ENCODE assay signal across 9 mouse cellular contexts in genomic region chr2:94002331-94002730, GRCm38 (mm10). TPM values are rescaled to one million over a fixed set of nuclear protein-coding genes. Genes with fewer than 3 reads are reported as not detected.
DNase-seq lines count a peak whose midpoint lies in the region; ATAC-seq and TF ChIP-seq lines count a peak whose summit lies in the region.
"Had no signal": no experiment of that assay in that cellular context is flagged by ENCODE, and none has a peak within 500 bp of the region (broad histone marks: within the 10 kb centered on the region; RNA-seq: fewer than 3 reads in every experiment).

No protein-coding gene starts in this region.

- H3K9ac ChIP-seq in CH12.LX (ENCODE audit: insufficient read depth, low read depth), result no peak overlapping the region
- no peak overlapping the region for H3K9ac ChIP-seq in heart, postnatal 0 days (replicated peaks; ENCODE audit: low read depth, low read length)
- no peak overlapping the region for H3K9ac ChIP-seq in liver, embryonic 14.5 days (replicated peaks)
- H3K9ac ChIP-seq in neural tube, embryonic 12.5 days, result no peak overlapping the region
- no peak overlapping the region for H3K9ac ChIP-seq in stomach, postnatal 0 days (ENCODE audit: low read length)

- DNase-seq in CH12.LX (ENCODE audit: extremely low read depth), result peak; percentile 83
- peak; percentile 89 for DNase-seq in brain, embryonic 14.5 days (ENCODE audit: low read depth)
- peak; percentile 46 for DNase-seq in fibroblast of lung, adult 2 months (ENCODE audit: low read depth)
- DNase-seq in heart, postnatal 0 days (ENCODE audit: low spot score), result peak; percentile 60
- peak; percentile 84 for DNase-seq in kidney, postnatal 14 days
- DNase-seq in liver, embryonic 14.5 days (ENCODE audit: low read depth in 3 of 3, low spot score in 3 of 3), result peak; percentile 40 to 55 (median 47)
- peak; percentile 81 for DNase-seq in stomach, postnatal 0 days (ENCODE audit: low spot score)

- TF ChIP-seq EP300 in CH12.LX (IDR thresholded peaks at IDR 0.05; ENCODE audit: low read length), result no peak
- TF ChIP-seq EP300 in heart, postnatal 0 days (IDR thresholded peaks at IDR 0.05; ENCODE audit: low read depth), result no peak
- TF ChIP-seq EP300 in liver, embryonic 14.5 days (IDR thresholded peaks at IDR 0.05; ENCODE audit: low read depth), result no peak
- TF ChIP-seq EP300 in stomach, postnatal 0 days (optimal IDR thresholded peaks at IDR 0.05), result no peak

- peak; percentile 64; the same call in 1 of the 2 replicates for ATAC-seq in heart, postnatal 0 days (ENCODE audit: insufficient read depth, low read depth)
- ATAC-seq in liver, embryonic 14.5 days (ENCODE audit: insufficient read depth), result 0 out of 2 replicates have a peak, but pooled peaks have one; percentile 31
- 0 out of 2 replicates have a peak, but pooled peaks have one; percentile 61 for ATAC-seq in neural tube, embryonic 12.5 days (ENCODE audit: low FRiP score, low read depth)
- ATAC-seq in stomach, postnatal 0 days (ENCODE audit: low FRiP score, low TSS enrichment), result peak; percentile 68; the same call in 1 of the 2 replicates

- in situ Hi-C loops in CH12.LX (cut with MboI; ENCODE audit: low pct_ligation_motif_present, low pct_unique_long_range_greater_than_20kb, low sequenced_read_pairs), result no loop called here

- TF ChIP-seq CTCF in CH12.LX (conservative IDR thresholded peaks at IDR 0.05 in 1 of 2, IDR thresholded peaks at IDR 0.05 in 1 of 2; ENCODE audit: low read depth in 2 of 2, low read length in 2 of 2), result peak; percentile 90 to 97
- peak; percentile 89; the same call in 1 of the 2 replicates for TF ChIP-seq CTCF in brain, embryonic 14.5 days (IDR thresholded peaks at IDR 0.05; ENCODE audit: borderline replicate concordance, extremely low read depth, insufficient read depth, insufficient read length)
- TF ChIP-seq CTCF in heart, postnatal 0 days (IDR thresholded peaks at IDR 0.05; ENCODE audit: low read depth), result peak; percentile 99
- TF ChIP-seq CTCF in liver, embryonic 14.5 days (IDR thresholded peaks at IDR 0.05; ENCODE audit: low read depth), result peak; percentile 91
- peak; percentile 98 for TF ChIP-seq CTCF in stomach, postnatal 0 days (IDR thresholded peaks at IDR 0.05; ENCODE audit: low read depth)

- no peaks in the 10 kb centered on the region for H3K9me3 ChIP-seq in CH12.LX (replicated peaks; ENCODE audit: low read length)
- H3K9me3 ChIP-seq in heart, postnatal 0 days (replicated peaks; ENCODE audit: control insufficient read depth, low read length), result no peaks in the 10 kb centered on the region
- no peaks in the 10 kb centered on the region for H3K9me3 ChIP-seq in liver, embryonic 14.5 days (ENCODE audit: control insufficient read depth, low read length)
- no peaks in the 10 kb centered on the region for H3K9me3 ChIP-seq in neural tube, embryonic 12.5 days
- no peaks in the 10 kb centered on the region for H3K9me3 ChIP-seq in stomach, postnatal 0 days (ENCODE audit: control insufficient read depth, low read length)

- peaks cover 68 to 94% of the 10 kb centered on the region in 2 experiments for H3K36me3 ChIP-seq in CH12.LX (replicated peaks in 1 of 2; ENCODE audit: control insufficient read depth in 1 of 2, insufficient read depth in 1 of 2, low read length in 1 of 2)
- peaks cover 92% of the 10 kb centered on the region for H3K36me3 ChIP-seq in heart, postnatal 0 days (replicated peaks; ENCODE audit: control insufficient read depth, insufficient read depth, low read length)
- H3K36me3 ChIP-seq in liver, embryonic 14.5 days (replicated peaks; ENCODE audit: control insufficient read depth, insufficient read depth, low read depth), result peaks cover 10% of the 10 kb centered on the region
- H3K36me3 ChIP-seq in neural tube, embryonic 12.5 days, result peaks cover 67% of the 10 kb centered on the region
- H3K36me3 ChIP-seq in stomach, postnatal 0 days (ENCODE audit: control insufficient read depth, insufficient read depth, low read length), result peaks cover 18% of the 10 kb centered on the region

- TF ChIP-seq POLR2A in CH12.LX (IDR thresholded peaks at IDR 0.05; ENCODE audit: low read depth, low read length), result no peak
- TF ChIP-seq POLR2A in brain, embryonic 14.5 days (IDR thresholded peaks at IDR 0.05; ENCODE audit: borderline replicate concordance, extremely low read depth, insufficient read depth, insufficient read length, poor library complexity, severe bottlenecking), result no peak

- no peak overlapping the region for H3K27ac ChIP-seq in CH12.LX (ENCODE audit: insufficient read depth, low read depth)
- H3K27ac ChIP-seq in heart, postnatal 0 days (ENCODE audit: low read depth), result no peak overlapping the region
- no peak overlapping the region for H3K27ac ChIP-seq in liver, embryonic 14.5 days
- no peak overlapping the region for H3K27ac ChIP-seq in neural tube, embryonic 12.5 days
- H3K27ac ChIP-seq in stomach, postnatal 0 days (replicated peaks), result no peak overlapping the region

- dilution Hi-C loops in CH12.LX (cut with MboI; ENCODE audit: extremely low pct_ligation_motif_present, extremely low pct_unique_long_range_greater_than_20kb, low sequenced_read_pairs), result no loop called here

- WGBS in heart, postnatal 0 days, result 4% methylated on average over 2 of the region's 2 CpGs
- 4% methylated on average over 2 of the region's 2 CpGs for WGBS in liver, embryonic 14.5 days (ENCODE audit: insufficient replicate concordance)
- WGBS in neural tube, embryonic 12.5 days, result 8% methylated on average over 2 of the region's 2 CpGs
- 4% methylated on average over 2 of the region's 2 CpGs for WGBS in stomach, postnatal 0 days

- no peaks in the 10 kb centered on the region for H3K27me3 ChIP-seq in CH12.LX (replicated peaks)
- H3K27me3 ChIP-seq in heart, postnatal 0 days (ENCODE audit: control insufficient read depth, insufficient read depth, low read length), result no peaks in the 10 kb centered on the region
- no peaks in the 10 kb centered on the region for H3K27me3 ChIP-seq in liver, embryonic 14.5 days (ENCODE audit: control insufficient read depth, insufficient read depth, low read length)
- H3K27me3 ChIP-seq in neural tube, embryonic 12.5 days (replicated peaks), result no peaks in the 10 kb centered on the region
- no peaks in the 10 kb centered on the region for H3K27me3 ChIP-seq in stomach, postnatal 0 days (ENCODE audit: control insufficient read depth, insufficient read depth, low read length)

- H3K4me1 ChIP-seq in CH12.LX (ENCODE audit: control insufficient read depth in 1 of 2, insufficient read depth in 2 of 2), result no peaks in the 10 kb centered on the region
- H3K4me1 ChIP-seq in heart, postnatal 0 days (ENCODE audit: control insufficient read depth, insufficient read depth), result no peaks in the 10 kb centered on the region
- no peaks in the 10 kb centered on the region for H3K4me1 ChIP-seq in liver, embryonic 14.5 days (replicated peaks; ENCODE audit: control insufficient read depth in 2 of 2, insufficient read depth in 2 of 2, low read length in 1 of 2)
- no peaks in the 10 kb centered on the region for H3K4me1 ChIP-seq in neural tube, embryonic 12.5 days
- no peaks in the 10 kb centered on the region for H3K4me1 ChIP-seq in stomach, postnatal 0 days (replicated peaks; ENCODE audit: control insufficient read depth, insufficient read depth)

- no peaks in the 10 kb centered on the region for H3K79me2 ChIP-seq in CH12.LX (replicated peaks; ENCODE audit: control insufficient read depth, extremely low read depth, insufficient read depth, poor library complexity, severe bottlenecking)

- H3K4me3 ChIP-seq in CH12.LX (replicated peaks in 1 of 3; ENCODE audit: low read depth in 2 of 3, low read length in 2 of 3, poor library complexity in 1 of 3), result no peak overlapping the region
- no peak overlapping the region for H3K4me3 ChIP-seq in heart, postnatal 0 days (ENCODE audit: low read depth, low read length)
- no peak overlapping the region for H3K4me3 ChIP-seq in liver, embryonic 14.5 days (ENCODE audit: insufficient read depth in 1 of 2, low read depth in 2 of 2, low read length in 2 of 2)
- H3K4me3 ChIP-seq in neural tube, embryonic 12.5 days, result no peak overlapping the region
- no peak overlapping the region for H3K4me3 ChIP-seq in stomach, postnatal 0 days (ENCODE audit: low read depth, low read length)
- H3K4me3 ChIP-seq: erythroblast, embryonic 14.5 days had no signal

- TF ChIP-seq RAD21 in CH12.LX (IDR thresholded peaks at IDR 0.05; ENCODE audit: low read depth, low read length), result peak; percentile 74

- no peak overlapping the region for H3K4me2 ChIP-seq in CH12.LX (ENCODE audit: insufficient read depth, low read depth, poor library complexity, severe bottlenecking)
- no peak overlapping the region for H3K4me2 ChIP-seq in heart, postnatal 0 days (ENCODE audit: low read depth, low read length)
- no peak overlapping the region for H3K4me2 ChIP-seq in liver, embryonic 14.5 days (ENCODE audit: low read depth)
- no peak overlapping the region for H3K4me2 ChIP-seq in neural tube, embryonic 12.5 days (replicated peaks)
- no peak overlapping the region for H3K4me2 ChIP-seq in stomach, postnatal 0 days (replicated peaks; ENCODE audit: low read depth)

RNA-seq across cellular contexts. Expression of gene Gm27027, which starts 6.2 kb away (rescaled TPM):
- total RNA-seq in CH12.LX (2012; rRNA removed), result not detected in 2 replicates
- total RNA-seq in CH12.LX (2014; rRNA removed), result not detected in 2 replicates
- not detected in 2 replicates for polyA plus RNA-seq in CH12.LX (2012; ENCODE audit: insufficient read length, low read depth)
- 0.16 TPM in 1 of 2 replicates, not detected in the other for polyA plus RNA-seq in brain, embryonic 14.5 days (2012; rRNA removed)
- not detected in 2 replicates for total RNA-seq in heart, postnatal 0 days (2014; rRNA removed; ENCODE audit: low replicate concordance)
- not detected in 2 replicates for polyA plus RNA-seq in heart, postnatal 0 days (2015; fragmentation: Nextera tagmentation; extraction: Ambion mirVana)
- polyA plus RNA-seq in liver, embryonic 14.5 days (2012; rRNA removed), result not detected in 2 replicates
- not detected in 2 replicates for polyA plus RNA-seq in liver, embryonic 14.5 days (2014; fragmentation: Nextera tagmentation; extraction: Ambion mirVana)
- not detected in 2 replicates for polyA plus RNA-seq in neural tube, embryonic 12.5 days (2016; fragmentation: Nextera tagmentation; extraction: Ambion mirVana)
- polyA plus RNA-seq in stomach, postnatal 0 days (2015; fragmentation: Nextera tagmentation; extraction: Ambion mirVana), result not detected in 2 replicates
- polyA plus RNA-seq: erythroblast, embryonic 14.5 days had no signal

RNA-seq across cellular contexts. Expression of gene Alkbh3, which starts 8.3 kb away (rescaled TPM):
- total RNA-seq in CH12.LX (2012; rRNA removed), result 57.9 and 60.5 TPM in 2 replicates
- total RNA-seq in CH12.LX (2014; rRNA removed), result 53.3 and 55.4 TPM in 2 replicates
- polyA plus RNA-seq in CH12.LX (2012; ENCODE audit: insufficient read length, low read depth), result 62.9 and 69.5 TPM in 2 replicates
- 54.7 and 64.8 TPM in 2 replicates for polyA plus RNA-seq in brain, embryonic 14.5 days (2012; rRNA removed)
- 104 and 123 TPM in 2 replicates for total RNA-seq in heart, postnatal 0 days (2014; rRNA removed; ENCODE audit: low replicate concordance)
- 86.9 and 96.8 TPM in 2 replicates for polyA plus RNA-seq in heart, postnatal 0 days (2015; fragmentation: Nextera tagmentation; extraction: Ambion mirVana)
- 16.6 and 21.4 TPM in 2 replicates for polyA plus RNA-seq in liver, embryonic 14.5 days (2012; rRNA removed)
- polyA plus RNA-seq in liver, embryonic 14.5 days (2014; fragmentation: Nextera tagmentation; extraction: Ambion mirVana), result 27.3 and 32.1 TPM in 2 replicates
- 50.5 and 57.6 TPM in 2 replicates for polyA plus RNA-seq in neural tube, embryonic 12.5 days (2016; fragmentation: Nextera tagmentation; extraction: Ambion mirVana)
- polyA plus RNA-seq in stomach, postnatal 0 days (2015; fragmentation: Nextera tagmentation; extraction: Ambion mirVana), result 46.2 and 50.4 TPM in 2 replicates

RNA-seq across cellular contexts. Expression of gene Gm13889, which starts 45.3 kb away (rescaled TPM):
- total RNA-seq in CH12.LX (2012; rRNA removed), result not detected in 2 replicates
- not detected in 2 replicates for total RNA-seq in CH12.LX (2014; rRNA removed)
- polyA plus RNA-seq in CH12.LX (2012; ENCODE audit: insufficient read length, low read depth), result not detected in 2 replicates
- polyA plus RNA-seq in brain, embryonic 14.5 days (2012; rRNA removed), result 26.7 and 58.7 TPM in 2 replicates
- total RNA-seq in heart, postnatal 0 days (2014; rRNA removed; ENCODE audit: low replicate concordance), result 39.3 and 41.6 TPM in 2 replicates
- polyA plus RNA-seq in heart, postnatal 0 days (2015; fragmentation: Nextera tagmentation; extraction: Ambion mirVana), result 9.0 and 10.8 TPM in 2 replicates
- 2.2 and 3.0 TPM in 2 replicates for polyA plus RNA-seq in liver, embryonic 14.5 days (2012; rRNA removed)
- polyA plus RNA-seq in liver, embryonic 14.5 days (2014; fragmentation: Nextera tagmentation; extraction: Ambion mirVana), result 1.7 and 2.3 TPM in 2 replicates
- polyA plus RNA-seq in neural tube, embryonic 12.5 days (2016; fragmentation: Nextera tagmentation; extraction: Ambion mirVana), result 11.6 and 12.6 TPM in 2 replicates
- polyA plus RNA-seq in stomach, postnatal 0 days (2015; fragmentation: Nextera tagmentation; extraction: Ambion mirVana), result 70.7 and 82.0 TPM in 2 replicates
